Mouse (Mus musculus) intestine, embryonic 16.5 days (tissue): Measurements from ENCODE around the gene Tnik. TPM values are rescaled to one million over a fixed set of nuclear protein-coding genes. Genes with fewer than 3 reads are reported as not detected.

Source experiments
- ATAC-seq: fragments of 200-750 bp; cut with Nextera tagmentation; 2 replicates; pipeline ENCODE4 v1.8.0; 2017; ENCODE audit warnings: moderate TSS enrichment, moderate library complexity
- H3K27ac ChIP-seq: fragments of 300-500 bp; sonication (generic); 2 replicates; pipeline ENCODE4 v1.5.1; 2014; ENCODE audit warnings: mild to moderate bottlenecking, low read length
- H3K27me3 ChIP-seq: fragments of 300-500 bp; sonication (generic); replicated peaks from 2 replicates; pipeline ENCODE4 v1.6.1; 2014; ENCODE audit warnings: low read length, control low read depth, mixed read lengths; ENCODE audit not compliant: control insufficient read depth, insufficient read depth
- H3K36me3 ChIP-seq: fragments of 300-500 bp; sonication (generic); 2 replicates; pipeline ENCODE4 v1.6.1; 2014; ENCODE audit warnings: low read length, control low read depth; ENCODE audit not compliant: control insufficient read depth, insufficient read depth
- H3K4me1 ChIP-seq: fragments of 300-500 bp; sonication (generic); 2 replicates; pipeline ENCODE4 v1.6.1; 2014; ENCODE audit warnings: low read length, control low read depth, mixed read lengths; ENCODE audit not compliant: control insufficient read depth, insufficient read depth
- H3K4me2 ChIP-seq: fragments of 300-500 bp; sonication (generic); 2 replicates; pipeline ENCODE4 v1.6.1; 2014; ENCODE audit warnings: low read depth, low read length, control low read depth
- H3K4me3 ChIP-seq: fragments of 300-500 bp; sonication (generic); 2 replicates; pipeline ENCODE4 v1.5.1; 2014; ENCODE audit warnings: mild to moderate bottlenecking, low read length
- H3K9ac ChIP-seq: fragments of 300-500 bp; sonication (generic); 2 replicates; pipeline ENCODE4 v1.6.1; 2014; ENCODE audit warnings: low read depth, low read length
- H3K9me3 ChIP-seq: fragments of 300-500 bp; sonication (generic); 2 replicates; pipeline ENCODE4 v1.6.1; 2016; ENCODE audit warnings: low read length, control low read depth; ENCODE audit not compliant: control insufficient read depth
- WGBS: fragments of 180-500 bp; shearing (Covaris S2); extraction: QIAGEN DNeasy Blood & Tissue Kit; methylation state at CpG from one replicate; pipeline ENCODE4 v1.1.7; 2014; 5-methylcytosine and 5-hydroxymethylcytosine counted together
- polyA plus RNA-seq: library from polyadenylated mRNA; unstranded; fragments of >200 nt; fragmentation: Nextera tagmentation; extraction: Ambion mirVana; gene quantifications from 2 replicates; pipeline ENCODE4 v1.2.1, GENCODE M21; 2015

Gene Tnik
- polyA plus RNA-seq, 1 experiment from 2014 or later: 12.5 TPM

- Histone ChIP-seq H3K4me3 (no peak overlapping the region), H3K9ac (no peak overlapping the region)
- 54% methylated on average over 1 of the region's 1 CpGs for WGBS
These were observed 353.4 kb downstream of the Tnik start for GRCm38 (mm10) chr3:28616386-28616785.

GRCm38 (mm10) chr3:28617008-28617627 lies 354.1 kb downstream of the Tnik start:
- H3K9ac ChIP-seq: no peak overlapping the region
- H3K36me3 ChIP-seq: no peaks in the 10 kb centered on the region
- H3K27ac ChIP-seq: no peak overlapping the region
- no peak overlapping the region for H3K4me3 ChIP-seq
- H3K4me2 ChIP-seq: no peak overlapping the region
- WGBS: 85% methylated on average over 5 of the region's 5 CpGs
- no peaks in the 10 kb centered on the region for H3K27me3 ChIP-seq
- H3K9me3 ChIP-seq: no peaks in the 10 kb centered on the region
- H3K4me1 ChIP-seq: no peaks in the 10 kb centered on the region
- no peak for ATAC-seq

More at GRCm38 (mm10) chr3:28616386-28616785, 353.4 kb downstream of the Tnik start:
- Histone ChIP-seq H3K4me1 (no peaks in the 10 kb centered on the region), H3K27ac (no peak overlapping the region), H3K27me3 (no peaks in the 10 kb centered on the region), H3K4me2 (no peak overlapping the region), H3K36me3 (no peaks in the 10 kb centered on the region), H3K9me3 (no peaks in the 10 kb centered on the region)
- ATAC-seq: no peak

GRCm38 (mm10) chr3:28621792-28622191 lies 358.8 kb downstream of the Tnik start:
- Histone ChIP-seq H3K4me3 (no peak overlapping the region), H3K27ac (no peak overlapping the region), H3K9ac (no peak overlapping the region), H3K4me1 (no peaks in the 10 kb centered on the region), H3K4me2 (no peak overlapping the region), H3K27me3 (no peaks in the 10 kb centered on the region), H3K36me3 (no peaks in the 10 kb centered on the region), H3K9me3 (no peaks in the 10 kb centered on the region)
- WGBS: 67% methylated on average over 2 of the region's 2 CpGs
- no peak; the same call in 1 of the 2 replicates for ATAC-seq

- ATAC-seq: no peak
- no peaks in the 10 kb centered on the region for H3K9me3 ChIP-seq
- H3K4me3 ChIP-seq: no peak overlapping the region
- WGBS: 96% methylated on average over 6 of the region's 6 CpGs
- H3K4me1 ChIP-seq: no peaks in the 10 kb centered on the region
- no peak overlapping the region for H3K4me2 ChIP-seq
- no peak overlapping the region for H3K27ac ChIP-seq
- no peaks in the 10 kb centered on the region for H3K27me3 ChIP-seq
- peaks cover 5% of the 10 kb centered on the region for H3K36me3 ChIP-seq
- no peak overlapping the region for H3K9ac ChIP-seq
These were observed 363.8 kb downstream of the Tnik start for GRCm38 (mm10) chr3:28626816-28627215.

GRCm38 (mm10) chr3:28636778-28637177 lies 373.8 kb downstream of the Tnik start:
- Histone ChIP-seq H3K36me3 (no peaks in the 10 kb centered on the region), H3K27ac (no peak overlapping the region), H3K27me3 (no peaks in the 10 kb centered on the region), H3K4me3 (no peak overlapping the region), H3K4me1 (peaks cover 4% of the 10 kb centered on the region; the same call in 1 of the 2 replicates), H3K9me3 (no peaks in the 10 kb centered on the region), H3K4me2 (no peak overlapping the region), H3K9ac (no peak overlapping the region)
- no peak for ATAC-seq
- 84% methylated on average over 4 of the region's 4 CpGs for WGBS

- Histone ChIP-seq H3K27me3 (no peaks in the 10 kb centered on the region), H3K27ac (no peak overlapping the region), H3K4me3 (no peak overlapping the region), H3K4me1 (peaks cover 4% of the 10 kb centered on the region; the same call in 1 of the 2 replicates), H3K36me3 (no peaks in the 10 kb centered on the region), H3K9ac (no peak overlapping the region), H3K9me3 (no peaks in the 10 kb centered on the region), H3K4me2 (no peak overlapping the region)
- WGBS: 84% methylated on average over 2 of the region's 2 CpGs
- no peak for ATAC-seq
These were observed 375.9 kb downstream of the Tnik start for GRCm38 (mm10) chr3:28638957-28639356.

GRCm38 (mm10) chr3:28643252-28643947 lies 380.4 kb downstream of the Tnik start:
- ATAC-seq: no peak
- no peak overlapping the region for H3K4me2 ChIP-seq
- H3K9ac ChIP-seq: no peak overlapping the region
- no peak overlapping the region for H3K27ac ChIP-seq
- peaks cover 4% of the 10 kb centered on the region; the same call in 1 of the 2 replicates for H3K4me1 ChIP-seq
- no peak overlapping the region for H3K4me3 ChIP-seq
- H3K27me3 ChIP-seq: no peaks in the 10 kb centered on the region
- WGBS: 70% methylated on average over 9 of the region's 9 CpGs
- H3K36me3 ChIP-seq: no peaks in the 10 kb centered on the region
- H3K9me3 ChIP-seq: no peaks in the 10 kb centered on the region

GRCm38 (mm10) chr3:28652574-28652973 lies 389.6 kb downstream of the Tnik start:
- Histone ChIP-seq H3K9ac (no peak overlapping the region), H3K36me3 (0 out of 2 replicates have a peak, but pooled peaks cover 2% of the 10 kb centered on the region), H3K4me2 (no peak overlapping the region), H3K4me1 (no peaks in the 10 kb centered on the region), H3K9me3 (no peaks in the 10 kb centered on the region), H3K4me3 (no peak overlapping the region), H3K27ac (no peak overlapping the region), H3K27me3 (no peaks in the 10 kb centered on the region)
- no peak for ATAC-seq
- WGBS: 80% methylated on average over 3 of the region's 3 CpGs

- ATAC-seq: no peak
- Histone ChIP-seq H3K4me3 (no peak overlapping the region), H3K4me1 (no peaks in the 10 kb centered on the region), H3K9me3 (no peaks in the 10 kb centered on the region), H3K4me2 (no peak overlapping the region), H3K9ac (no peak overlapping the region), H3K36me3 (0 out of 2 replicates have a peak, but pooled peaks cover 2% of the 10 kb centered on the region), H3K27me3 (no peaks in the 10 kb centered on the region), H3K27ac (no peak overlapping the region)
- WGBS: 66% methylated on average over 3 of the region's 3 CpGs
These were observed 390.0 kb downstream of the Tnik start for GRCm38 (mm10) chr3:28653043-28653442.
